Mouse (Mus musculus) MEL (cell line): ENCODE results near the gene Mtfmt. TPM values are rescaled to one million over a fixed set of nuclear protein-coding genes. Genes with fewer than 3 reads are reported as not detected.

Experiments used
- DNase-seq: peaks from one replicate; pipeline ENCODE4 v3.0.0; 2011; ENCODE audit warnings: low read depth, low spot score
- H3K27ac ChIP-seq: 2 replicates; pipeline ENCODE4 v1.5.1; 2012; ENCODE audit warnings: low read depth, mild to moderate bottlenecking, control low read depth, low read length, moderate library complexity; ENCODE audit not compliant: control insufficient read depth
- H3K27me3 ChIP-seq, 2 experiments: fragments of 150-350 bp in 1 of 2; sonication (generic) in 1 of 2; 2 replicates each; pipeline ENCODE4 v1.6.1; 2012; ENCODE audit warnings: low read length in 2 of 2, mild to moderate bottlenecking in 2 of 2, improper control_type of control experiment in 1 of 2, moderate library complexity in 1 of 2; ENCODE audit not compliant: insufficient read depth in 2 of 2, control insufficient read depth in 1 of 2
- H3K36me3 ChIP-seq, 2 experiments: 2 replicates each; pipeline ENCODE4 v1.6.1; 2012 to 2014; ENCODE audit warnings: low read length in 2 of 2, improper control_type of control experiment in 1 of 2, inconsistent platforms in 1 of 2, mild to moderate bottlenecking in 1 of 2; ENCODE audit not compliant: insufficient read depth in 2 of 2, control insufficient read depth in 1 of 2
- H3K4me1 ChIP-seq, 2 experiments: fragments of 150-350 bp in 1 of 2; sonication (generic) in 1 of 2; 2 replicates each; pipeline ENCODE4 v1.6.1; 2012; ENCODE audit warnings: low read length in 2 of 2, improper control_type of control experiment in 1 of 2, mild to moderate bottlenecking in 1 of 2; ENCODE audit not compliant: insufficient read depth in 2 of 2, control insufficient read depth in 1 of 2
- H3K4me3 ChIP-seq, 2 experiments: fragments of 150-350 bp in 1 of 2; sonication (generic) in 1 of 2; 2 replicates each; pipeline ENCODE4 v1.5.1; 2012; ENCODE audit warnings: low read depth in 2 of 2, low read length in 2 of 2, mild to moderate bottlenecking in 2 of 2, moderate library complexity in 2 of 2, control low read depth in 1 of 2, improper control_type of control experiment in 1 of 2; ENCODE audit not compliant: control insufficient read depth in 1 of 2, insufficient read depth in 1 of 2
- H3K79me2 ChIP-seq: 2 replicates; pipeline ENCODE4 v1.6.1; 2012; ENCODE audit warnings: mild to moderate bottlenecking, low read length, moderate library complexity; ENCODE audit not compliant: control insufficient read depth, poor library complexity, insufficient read depth
- H3K9ac ChIP-seq: 2 replicates; pipeline ENCODE4 v1.6.1; 2012; ENCODE audit warnings: low read depth, mild to moderate bottlenecking, control low read depth, low read length, moderate library complexity; ENCODE audit not compliant: control insufficient read depth, poor library complexity, severe bottlenecking
- H3K9me3 ChIP-seq: fragments of 150-350 bp; sonication (generic); replicated peaks from 2 replicates; pipeline ENCODE4 v1.6.1; 2012; ENCODE audit warnings: mild to moderate bottlenecking, low read length, improper control_type of control experiment, moderate library complexity; ENCODE audit not compliant: insufficient read depth
- BHLHE40 ChIP-seq: IDR thresholded peaks from 2 replicates; pipeline ENCODE4 v1.6.1; 2012; ENCODE audit warnings: low read depth, mild to moderate bottlenecking, inconsistent platforms, low read length, improper control_type of control experiment, borderline replicate concordance
- CHD1 ChIP-seq: IDR thresholded peaks from 2 replicates; pipeline ENCODE4 v1.6.1; 2012; ENCODE audit warnings: low read depth, mild to moderate bottlenecking, inconsistent platforms, low read length, improper control_type of control experiment
- ELF1 ChIP-seq: IDR thresholded peaks from 2 replicates; pipeline ENCODE4 v1.6.1; 2014; ENCODE audit warnings: low read depth, mild to moderate bottlenecking, inconsistent platforms, low read length, improper control_type of control experiment, moderate library complexity
- EP300 ChIP-seq, 2 experiments: IDR thresholded peaks; 2 replicates each; pipeline ENCODE4 v1.6.1; 2011; ENCODE audit warnings: improper control_type of control experiment in 2 of 2, low read length in 2 of 2, low read depth in 1 of 2, mild to moderate bottlenecking in 1 of 2
- ETS1 ChIP-seq: IDR thresholded peaks from 2 replicates; pipeline ENCODE4 v1.6.1; 2012; ENCODE audit warnings: low read depth, mild to moderate bottlenecking, inconsistent platforms, low read length, improper control_type of control experiment, moderate library complexity
- HCFC1 ChIP-seq: IDR thresholded peaks from 2 replicates; pipeline ENCODE4 v1.6.1; 2012; ENCODE audit warnings: low read depth, mild to moderate bottlenecking, inconsistent platforms, low read length, improper control_type of control experiment, moderate library complexity
- MAFK ChIP-seq: IDR thresholded peaks from 2 replicates; pipeline ENCODE4 v1.6.1; 2011; ENCODE audit warnings: low read depth, mild to moderate bottlenecking, low read length, improper control_type of control experiment, borderline replicate concordance
- MAX ChIP-seq: IDR thresholded peaks from 2 replicates; pipeline ENCODE4 v1.6.1; 2011; ENCODE audit warnings: low read length, improper control_type of control experiment
- MAZ ChIP-seq: IDR thresholded peaks from 2 replicates; pipeline ENCODE4 v1.6.1; 2012; ENCODE audit warnings: low read depth, mild to moderate bottlenecking, inconsistent platforms, low read length, improper control_type of control experiment
- MYC ChIP-seq: IDR thresholded peaks from 2 replicates; pipeline ENCODE4 v1.6.1; 2011; ENCODE audit warnings: low read depth, mild to moderate bottlenecking, low read length, improper control_type of control experiment, moderate library complexity
- NELFE ChIP-seq: IDR thresholded peaks from 2 replicates; pipeline ENCODE4 v1.6.1; 2011; ENCODE audit warnings: low read depth, low read length, improper control_type of control experiment
- POLR2A ChIP-seq, 2 experiments: IDR thresholded peaks; 2 replicates each; pipeline ENCODE4 v1.6.1; 2011 to 2012; ENCODE audit warnings: low read length in 2 of 2, mild to moderate bottlenecking in 2 of 2, control low read depth in 1 of 2, improper control_type of control experiment in 1 of 2, low read depth in 1 of 2, moderate library complexity in 1 of 2; ENCODE audit not compliant: control insufficient read depth in 1 of 2, insufficient read depth in 1 of 2, poor library complexity in 1 of 2
- POLR2AphosphoS5 ChIP-seq: IDR thresholded peaks from 2 replicates; pipeline ENCODE4 v1.6.1; 2012; ENCODE audit warnings: low read depth, borderline replicate concordance, mild to moderate bottlenecking, inconsistent platforms, low read length, moderate library complexity, mixed read lengths
- RAD21 ChIP-seq: IDR thresholded peaks from 2 replicates; pipeline ENCODE4 v1.6.1; 2011; ENCODE audit warnings: mild to moderate bottlenecking, low read depth, low read length, improper control_type of control experiment
- TBP ChIP-seq: IDR thresholded peaks from 2 replicates; pipeline ENCODE4 v1.8.0; 2011; ENCODE audit warnings: low read depth, low read length, improper control_type of control experiment
- USF2 ChIP-seq, 2 experiments: IDR thresholded peaks; 2 replicates each; pipeline ENCODE4 v1.6.1; 2011 to 2012; ENCODE audit warnings: improper control_type of control experiment in 2 of 2, low read length in 2 of 2, borderline replicate concordance in 1 of 2, inconsistent platforms in 1 of 2, low read depth in 1 of 2, mild to moderate bottlenecking in 1 of 2; ENCODE audit not compliant: insufficient read depth in 1 of 2
- ZC3H11A ChIP-seq: IDR thresholded peaks from 2 replicates; pipeline ENCODE4 v1.6.1; 2012; ENCODE audit warnings: low read depth, mild to moderate bottlenecking, inconsistent platforms, low read length, improper control_type of control experiment
- ZKSCAN1 ChIP-seq: IDR thresholded peaks from 2 replicates; pipeline ENCODE4 v1.6.1; 2012; ENCODE audit warnings: low read depth, mild to moderate bottlenecking, inconsistent platforms, low read length, improper control_type of control experiment, moderate library complexity
- ZMIZ1 ChIP-seq: IDR thresholded peaks from 2 replicates; pipeline ENCODE4 v1.6.1; 2012; ENCODE audit warnings: low read depth, mild to moderate bottlenecking, inconsistent platforms, low read length, improper control_type of control experiment, moderate library complexity
- polyA plus RNA-seq, 2 experiments: library from polyadenylated mRNA; stranded (reverse) in 1 of 2; unstranded in 1 of 2; fragments of >175 nt in 1 of 2; fragments of >200 nt in 1 of 2; gene quantifications; 2 replicates each; pipeline versions ENCODE4 v1.2.1 to v1.2.4; 2012; ENCODE audit warnings: low replicate concordance in 2 of 2, low read depth in 1 of 2; ENCODE audit not compliant: insufficient read length in 2 of 2, insufficient read depth in 1 of 2, missing spikeins in 1 of 2
- total RNA-seq: library from RNA; depleted of rRNA; stranded (reverse); fragments of 300-350 nt; gene quantifications from 2 replicates; pipeline ENCODE4 v1.2.3, GENCODE M21; 2012

Gene Mtfmt
- total and polyA plus RNA-seq, 3 experiments, result 10.6 to 14.2 TPM; not detected in 1

GRCm38 (mm10) chr9:65479158-65479557 is 43.6 kb downstream of the Mtfmt start:
- H3K27ac ChIP-seq, result no peak overlapping the region
- H3K4me3 ChIP-seq, result no peak overlapping the region
- no peaks in the 10 kb centered on the region for H3K27me3 ChIP-seq
- no peak for DNase-seq
- no peak overlapping the region for H3K9ac ChIP-seq
- H3K4me1 ChIP-seq, result no peaks in the 10 kb centered on the region
- H3K9me3 ChIP-seq, result no peaks in the 10 kb centered on the region
- H3K36me3 ChIP-seq, result no peaks in the 10 kb centered on the region; a peak in 2 of 4 replicates
- TF ChIP-seq MAX, result no peak
- TF ChIP-seq MAZ, result no peak
- no peak for TF ChIP-seq RAD21
- no peak for TF ChIP-seq ZMIZ1
- no peak for TF ChIP-seq ZKSCAN1
- TF ChIP-seq MAFK, result no peak
- TF ChIP-seq BHLHE40, result no peak
- TF ChIP-seq TBP, result no peak
- no peaks in the 10 kb centered on the region for H3K79me2 ChIP-seq

- Histone ChIP-seq H3K27ac (no peak overlapping the region), H3K27me3 (no peaks in the 10 kb centered on the region), H3K4me1 (no peaks in the 10 kb centered on the region), H3K9me3 (no peaks in the 10 kb centered on the region), H3K9ac (no peak overlapping the region), H3K4me3 (no peak overlapping the region), H3K36me3 (no peaks in the 10 kb centered on the region; a peak in 2 of 4 replicates), H3K79me2 (no peaks in the 10 kb centered on the region)
- no peak for DNase-seq
- TF ChIP-seq USF2 (IDR thresholded peaks at IDR 0.05; ENCODE audit: borderline replicate concordance in 1 of 2, insufficient read depth in 1 of 2, low read depth in 1 of 2, low read length in 2 of 2) (no peak), ZMIZ1 (no peak), ZC3H11A (no peak), ELF1 (no peak), TBP (no peak), MAZ (no peak), EP300 (IDR thresholded peaks at IDR 0.05; ENCODE audit: low read depth in 1 of 2, low read length in 2 of 2) (no peak), MYC (no peak), BHLHE40 (no peak), ETS1 (no peak), POLR2A (IDR thresholded peaks at IDR 0.05; ENCODE audit: control insufficient read depth in 1 of 2, insufficient read depth in 1 of 2, low read depth in 1 of 2, low read length in 2 of 2, poor library complexity in 1 of 2) (no peak), NELFE (no peak), CHD1 (no peak), MAX (no peak), HCFC1 (no peak), POLR2AphosphoS5 (no peak)
- TF ChIP-seq, all 39 proteins: peak for 0
These were observed 44.5 kb downstream of the Mtfmt start for GRCm38 (mm10) chr9:65480071-65480470.
